Mouse (Mus musculus): ENCODE measurements around the gene Tbc1d9b. TPM values are rescaled to one million over a fixed set of nuclear protein-coding genes. Genes with fewer than 3 reads are reported as not detected.
"Not testable (repeated sequence)": the region's sequence is repeated elsewhere in the genome, so short reads cannot be mapped to it uniquely, and the experiment has no call there.

The Tbc1d9b gene
- total RNA-seq, 1 experiment from 2014 or later, result 129 TPM

DNA sequence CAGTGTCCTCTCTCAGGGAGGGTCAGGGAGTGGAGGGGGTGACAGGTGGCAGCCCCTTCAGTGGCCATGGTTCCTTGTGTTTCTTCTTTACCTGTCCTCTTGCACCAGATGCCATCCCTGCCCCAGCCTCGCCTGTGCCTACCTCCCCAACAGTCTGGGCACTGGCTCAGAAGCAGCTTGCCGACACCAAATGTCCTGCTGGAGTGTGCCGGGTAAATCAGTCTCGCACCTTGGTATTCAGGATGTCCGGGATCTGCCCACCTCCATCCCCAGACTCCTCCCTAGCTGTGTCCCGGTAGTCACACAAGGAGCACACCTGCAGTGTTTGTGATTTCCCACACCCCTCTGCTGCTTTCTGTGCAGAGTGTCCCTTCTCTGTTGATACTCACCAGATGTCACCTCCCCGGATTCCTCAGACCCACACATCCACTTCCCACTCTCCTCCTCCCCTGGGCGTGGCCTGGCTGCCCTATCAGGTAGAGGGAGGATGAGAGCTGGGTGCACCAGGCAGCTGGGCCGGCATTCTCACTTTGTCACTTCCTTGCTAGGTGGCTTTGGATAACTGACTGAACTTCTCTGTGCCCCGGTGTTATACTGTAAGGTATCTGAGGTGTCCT, 7.1 kb downstream of the Tbc1d9b start:
- DNase-seq, result no peak

DNA sequence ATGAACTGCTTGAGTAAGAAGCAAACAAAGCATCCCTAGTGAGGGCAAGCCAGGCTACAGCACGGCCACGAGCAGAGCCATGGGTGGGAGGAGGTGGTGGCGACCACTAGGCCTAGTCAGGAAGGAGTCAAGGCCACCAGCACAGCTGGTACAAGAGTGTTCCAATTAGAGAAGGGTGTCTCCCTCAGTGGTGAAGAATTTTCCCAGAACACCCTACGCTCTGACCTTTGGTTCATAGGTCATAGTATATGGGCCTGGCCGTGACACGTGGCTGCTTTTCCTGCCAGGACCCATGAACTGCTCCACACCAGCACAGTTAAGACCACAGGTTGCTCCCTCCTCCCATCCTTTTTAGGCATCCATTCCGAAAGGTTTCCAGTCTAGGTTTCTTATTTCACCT, 8.4 kb downstream of the Tbc1d9b start:
- DNase-seq, result no peak

DNA sequence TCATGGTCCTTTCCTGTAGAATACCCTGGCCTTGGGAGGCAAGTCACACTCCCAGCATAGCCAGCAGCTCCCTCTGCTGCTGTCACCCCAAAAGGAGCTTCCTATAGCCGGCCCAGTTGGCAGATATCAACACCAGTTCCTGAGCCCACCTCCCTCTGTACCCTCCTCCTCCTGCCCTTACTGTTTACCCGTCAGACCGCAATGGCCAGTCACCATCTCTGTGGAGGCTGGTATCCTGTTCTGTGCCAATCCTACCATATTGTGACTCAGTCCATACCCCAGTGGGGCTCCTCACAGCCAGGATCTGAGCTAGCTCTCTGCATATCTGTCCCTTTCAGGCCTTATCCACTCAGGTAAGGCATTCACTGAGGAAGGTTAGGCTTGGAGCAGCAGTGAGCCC, 14.3 kb downstream of the Tbc1d9b start:
- no peak for DNase-seq

DNA sequence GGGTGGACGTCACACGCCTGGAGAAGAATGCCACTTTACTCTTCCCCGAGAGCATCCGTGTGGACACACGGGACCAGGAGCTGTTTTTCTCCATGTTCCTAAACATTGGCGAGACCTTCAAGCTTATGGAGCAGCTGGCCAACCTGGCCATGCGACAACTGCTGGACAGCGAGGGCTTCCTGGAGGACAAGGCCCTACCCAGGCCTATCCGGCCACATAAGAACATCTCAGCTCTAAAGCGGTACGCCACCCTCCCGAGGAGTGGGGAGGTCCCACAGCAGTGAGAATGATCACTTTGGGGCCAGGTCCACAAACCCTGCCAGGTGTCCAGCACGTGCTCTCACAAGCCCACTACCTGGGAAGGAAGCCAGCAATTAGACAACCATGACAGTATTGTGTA, 14.9 kb downstream of the Tbc1d9b start:
- no peak for DNase-seq

DNA sequence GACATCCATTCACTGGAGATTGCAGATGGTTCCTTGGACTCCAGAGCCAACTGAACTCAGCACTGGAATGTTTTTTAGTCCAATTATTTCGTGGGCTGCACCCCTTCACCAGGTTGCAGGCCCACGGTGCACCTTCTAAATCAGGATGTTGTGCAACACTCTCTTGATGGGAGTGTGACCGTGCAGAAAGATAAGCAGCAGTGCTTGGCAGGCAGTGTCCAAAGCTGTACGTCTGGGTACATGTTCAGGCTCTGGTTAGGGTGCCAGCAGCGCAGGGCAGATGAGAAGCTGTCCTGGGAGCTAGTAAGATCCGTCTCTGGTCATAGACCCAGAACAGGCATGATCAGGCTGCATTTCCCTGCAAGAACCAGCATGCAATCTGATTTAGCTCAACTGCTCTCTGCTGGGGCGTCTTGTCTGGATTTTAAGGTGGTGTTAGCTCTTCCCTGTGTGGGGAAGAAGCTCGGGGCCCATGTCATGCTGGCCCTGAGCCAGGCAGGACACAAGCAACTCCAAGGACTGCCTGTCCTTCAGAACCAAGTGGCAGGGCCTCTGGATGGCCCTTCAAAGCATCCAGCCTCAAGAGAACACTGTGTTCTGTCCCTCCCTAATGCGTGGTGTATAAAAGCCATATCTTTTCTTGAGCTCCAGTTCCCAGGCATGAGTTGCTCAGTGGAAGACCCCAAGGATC, 16.2 kb downstream of the Tbc1d9b start:
- DNase-seq, result peak; percentile 62

DNA sequence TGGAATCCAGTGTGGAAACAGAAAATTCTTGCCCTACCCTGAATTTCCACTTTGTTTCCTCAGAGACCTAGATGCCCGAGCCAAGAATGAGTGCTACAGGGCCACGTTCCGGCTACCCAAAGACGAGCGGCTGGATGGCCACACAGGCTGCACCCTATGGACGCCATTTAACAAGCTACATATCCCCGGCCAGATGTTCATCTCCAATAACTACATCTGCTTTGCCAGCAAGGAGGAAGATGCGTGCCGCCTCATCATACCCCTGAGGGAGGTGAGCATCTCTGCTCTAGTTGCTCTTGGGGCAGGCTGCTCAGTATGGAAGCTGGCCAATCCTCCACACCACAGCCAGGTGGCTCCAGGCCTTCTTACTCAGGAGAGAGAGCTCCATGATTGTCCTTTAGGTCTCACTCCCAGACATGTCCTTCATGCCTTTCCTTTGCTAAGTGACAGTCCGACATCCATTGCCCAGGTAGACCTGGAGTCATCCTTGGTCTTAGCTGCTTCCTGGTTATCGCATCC, 16.8 kb downstream of the Tbc1d9b start:
- DNase-seq, result no peak

DNA sequence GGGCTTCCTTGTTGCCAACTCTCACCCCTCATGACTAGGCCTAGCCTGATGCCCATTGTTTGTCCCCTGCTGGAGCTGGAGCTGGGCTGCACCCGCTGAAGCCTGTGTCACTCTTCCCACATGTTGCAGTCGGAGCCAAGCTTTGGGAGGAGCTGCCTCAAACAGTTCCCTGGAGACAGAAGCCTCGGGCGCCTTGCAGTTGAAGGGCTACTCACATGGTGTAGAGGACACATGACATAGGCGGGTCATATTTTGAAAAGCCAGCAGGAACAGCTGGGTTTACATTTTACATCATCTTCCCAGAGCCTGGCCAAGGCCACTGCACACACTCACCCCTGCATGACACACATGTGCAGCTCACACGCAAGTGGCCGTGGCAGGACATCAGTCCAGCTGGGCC, 18.0 kb downstream of the Tbc1d9b start:
- peak; percentile 22 for DNase-seq

DNA sequence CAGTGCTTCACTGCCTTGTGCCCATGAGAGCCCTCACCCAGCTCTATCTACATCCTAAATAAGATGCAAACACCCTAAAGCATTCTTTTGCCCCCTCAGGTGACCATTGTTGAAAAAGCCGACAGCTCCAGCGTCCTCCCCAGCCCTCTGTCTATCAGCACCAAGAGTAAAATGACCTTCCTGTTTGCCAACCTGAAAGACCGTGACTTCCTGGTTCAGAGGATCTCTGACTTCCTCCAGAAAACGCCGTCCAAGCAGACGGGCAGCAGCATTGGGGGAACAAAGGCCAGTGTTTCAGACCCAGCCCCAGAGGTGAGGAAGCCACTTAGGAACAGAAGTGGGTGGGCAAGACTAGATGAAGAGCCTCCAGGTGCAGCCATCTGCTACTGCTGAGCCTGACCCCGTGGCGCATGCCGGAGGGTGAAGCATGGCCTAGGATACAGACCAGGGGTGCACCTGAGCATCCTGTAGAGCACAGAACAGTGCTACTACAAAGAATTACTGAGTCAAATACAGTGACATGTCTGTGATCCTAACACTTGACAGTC, 18.5 kb downstream of the Tbc1d9b start:
- DNase-seq, result no peak

DNA sequence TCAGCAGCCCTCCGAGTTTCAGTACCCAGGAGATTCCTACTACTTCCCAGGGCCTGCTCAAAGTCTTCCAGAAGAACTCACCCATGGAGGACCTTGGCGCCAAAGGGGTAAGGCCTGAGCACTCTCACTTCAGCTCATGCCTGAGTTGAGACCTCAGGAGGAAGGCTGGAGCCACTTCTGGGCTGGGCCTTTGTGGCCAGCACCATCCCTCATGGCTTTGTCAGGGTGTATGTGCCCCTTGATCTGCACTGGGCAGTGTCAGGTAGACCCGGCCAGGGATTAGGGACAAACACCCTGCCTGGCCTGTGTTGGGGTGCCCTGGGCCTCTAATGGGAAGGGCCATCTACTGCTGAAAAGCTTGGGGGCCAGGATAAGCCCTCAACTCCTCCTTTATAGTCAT, 20.2 kb downstream of the Tbc1d9b start:
- DNase-seq, result no peak

DNA sequence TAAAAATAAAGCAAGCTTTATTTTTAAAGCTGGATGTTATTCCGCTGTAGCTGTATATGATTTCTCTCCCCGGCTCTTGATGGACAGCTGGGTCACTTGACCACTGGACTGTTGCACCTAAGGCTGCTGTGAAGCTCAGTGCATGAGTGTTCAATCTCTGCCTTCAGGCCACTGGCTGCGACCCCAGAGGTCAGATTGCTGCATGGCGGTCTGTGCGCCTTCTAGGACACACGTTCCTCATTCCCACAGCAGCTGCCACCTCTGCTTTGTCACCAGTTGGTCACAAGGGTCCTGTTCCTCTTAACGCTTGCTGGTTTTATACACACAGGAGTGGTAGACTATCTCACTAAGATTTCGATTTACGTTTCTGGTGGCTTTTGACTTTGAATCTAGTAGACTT, 23.0 kb downstream of the Tbc1d9b start:
- DNase-seq, result no peak

DNA sequence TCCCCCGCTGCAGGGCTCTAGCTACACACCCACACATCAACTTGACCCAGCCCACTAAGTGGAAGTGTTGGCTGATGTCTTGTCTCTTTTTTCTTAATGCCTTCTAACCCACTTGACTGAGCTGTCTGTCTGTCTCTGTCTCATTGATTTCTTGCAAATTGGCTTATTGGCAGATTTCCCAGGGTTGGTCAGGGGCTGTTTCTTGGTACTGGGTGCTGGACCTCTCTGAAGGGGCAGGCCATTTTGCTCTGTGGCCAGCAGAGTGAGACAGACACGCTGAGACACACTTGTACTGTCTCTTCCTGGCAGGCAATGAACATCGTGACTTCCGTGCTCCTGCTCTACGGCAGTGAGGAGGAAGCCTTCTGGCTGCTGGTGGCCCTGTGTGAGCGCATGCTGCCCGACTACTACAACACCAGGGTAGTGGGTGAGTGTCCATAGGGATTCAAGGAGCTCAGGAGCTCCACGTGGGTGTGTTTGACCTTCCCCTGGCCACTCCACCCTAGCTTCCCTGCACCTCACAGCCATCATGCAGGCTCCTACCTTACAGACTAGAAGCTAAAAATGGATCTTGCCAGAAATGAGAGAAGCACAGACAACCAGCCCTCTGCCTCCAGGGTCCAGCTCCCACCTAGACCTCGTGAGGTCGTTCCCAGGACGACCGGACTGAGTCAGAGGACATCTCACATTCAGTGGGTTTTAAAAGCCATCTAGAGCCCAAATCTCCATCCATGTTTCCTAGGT, 23.8 kb downstream of the Tbc1d9b start:
- DNase-seq, result no peak

DNA sequence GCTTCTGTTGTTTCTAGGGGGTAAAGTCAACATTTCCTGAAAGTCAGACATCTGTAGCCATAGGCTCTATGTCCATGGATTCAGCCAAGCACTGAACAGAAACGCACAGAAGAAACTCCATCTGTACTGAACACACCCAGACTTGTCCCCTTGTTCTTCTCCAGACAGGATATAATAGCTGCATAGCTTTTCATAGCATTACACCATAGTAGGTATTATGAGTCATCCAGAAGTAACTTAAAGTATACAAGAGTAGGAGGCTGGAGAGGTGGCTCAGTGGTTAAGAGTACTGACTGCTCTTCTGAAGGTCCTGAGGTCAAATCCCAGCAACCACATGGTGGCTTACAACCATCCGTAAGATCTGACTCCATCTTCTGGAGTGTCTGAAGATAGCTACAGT, 24.6 kb downstream of the Tbc1d9b start:
- DNase-seq, result no peak

DNA sequence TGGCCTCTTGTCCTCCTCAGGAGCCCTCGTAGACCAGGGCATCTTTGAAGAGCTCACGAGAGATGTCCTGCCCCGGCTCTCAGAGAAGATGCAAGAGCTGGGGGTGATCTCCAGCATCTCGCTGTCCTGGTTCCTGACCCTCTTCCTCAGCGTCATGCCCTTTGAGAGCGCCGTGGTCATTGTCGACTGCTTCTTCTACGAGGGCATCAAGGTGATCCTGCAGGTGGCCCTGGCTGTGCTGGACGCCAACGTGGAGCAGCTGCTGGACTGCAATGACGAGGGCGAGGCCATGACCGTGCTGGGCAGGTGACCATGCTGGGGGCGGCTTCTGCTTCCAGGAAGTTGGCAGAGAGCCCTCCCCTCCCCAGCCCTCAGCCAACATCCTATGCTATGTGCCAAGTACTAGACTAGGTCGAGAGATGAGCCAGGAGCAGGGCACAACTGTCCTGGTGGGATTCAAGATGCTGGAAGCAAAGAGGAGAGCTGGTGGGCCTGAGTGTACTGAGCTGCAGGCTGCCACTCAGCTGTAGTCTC, 25.6 kb downstream of the Tbc1d9b start:
- no peak for DNase-seq

DNA sequence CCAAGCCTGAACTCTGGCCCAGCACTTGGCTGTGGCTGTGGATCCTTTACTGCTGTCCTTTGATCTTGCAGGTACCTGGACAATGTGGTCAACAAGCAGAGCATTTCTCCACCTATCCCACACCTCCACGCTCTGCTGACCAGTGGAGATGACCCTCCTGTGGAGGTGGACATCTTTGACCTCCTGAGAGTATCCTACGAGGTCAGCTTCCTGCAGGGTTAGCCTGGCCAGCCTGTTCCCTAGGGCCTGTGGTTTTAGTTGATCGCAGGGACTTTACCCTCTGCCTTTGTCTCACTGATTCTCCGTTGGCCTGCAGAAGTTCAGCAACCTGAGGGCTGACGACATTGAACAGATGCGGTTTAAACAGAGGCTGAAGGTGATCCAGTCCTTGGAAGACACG, 27.1 kb downstream of the Tbc1d9b start:
- DNase-seq, result no peak

DNA sequence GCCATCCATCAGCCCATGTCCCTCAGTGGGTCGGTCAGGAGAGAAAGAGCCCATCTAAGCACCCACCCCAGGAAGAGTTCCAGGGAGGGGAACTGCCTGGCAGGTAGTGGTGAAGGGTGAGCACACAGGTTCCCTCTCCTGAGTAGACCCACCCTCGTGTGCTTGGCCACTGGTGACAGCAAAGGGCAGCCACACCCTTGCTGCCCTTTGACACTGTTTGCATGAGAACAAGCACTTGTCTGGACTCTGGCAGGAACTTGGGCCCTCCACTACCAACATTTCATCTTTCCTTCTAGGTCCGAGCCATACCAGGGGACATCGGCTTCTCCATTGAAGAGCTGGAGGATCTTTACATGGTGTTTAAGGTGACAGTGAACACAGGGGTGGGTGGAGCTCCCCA, 28.2 kb downstream of the Tbc1d9b start:
- no peak for DNase-seq

DNA sequence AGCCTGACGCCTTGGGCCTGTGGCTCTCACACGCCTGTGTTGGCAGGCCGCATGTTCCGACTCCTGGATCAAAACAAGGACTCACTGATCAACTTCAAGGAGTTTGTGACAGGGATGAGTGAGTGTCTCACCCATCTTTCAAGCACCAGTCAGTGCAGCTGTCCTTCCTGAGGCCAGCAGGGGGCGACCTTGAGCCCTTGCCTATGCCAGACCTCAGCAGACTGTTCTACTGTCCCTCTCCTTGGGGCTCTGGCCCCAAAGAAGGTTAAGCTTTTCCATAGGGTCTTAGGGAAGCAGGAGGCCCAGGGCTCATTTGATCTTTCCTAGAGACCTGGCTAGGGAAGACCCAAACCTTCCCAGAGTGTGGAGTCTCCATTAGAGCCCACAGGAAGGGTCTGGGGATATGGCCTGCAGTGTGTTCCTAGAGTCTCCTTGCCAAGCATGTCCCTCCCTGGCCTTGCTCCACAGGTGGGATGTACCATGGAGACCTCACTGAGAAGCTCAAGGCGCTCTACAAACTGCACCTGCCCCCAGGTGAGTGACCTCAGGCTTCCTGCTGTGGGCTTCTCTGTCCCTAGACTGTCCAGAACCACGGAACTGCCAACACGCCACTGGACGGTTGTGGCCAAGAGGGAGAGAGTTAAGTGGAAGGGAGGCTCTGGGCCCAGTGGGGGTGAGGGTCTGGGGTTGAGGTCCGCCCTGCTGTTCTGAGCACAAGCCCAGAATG, 30.5 kb downstream of the Tbc1d9b start:
- peak; percentile 70 for DNase-seq

DNA sequence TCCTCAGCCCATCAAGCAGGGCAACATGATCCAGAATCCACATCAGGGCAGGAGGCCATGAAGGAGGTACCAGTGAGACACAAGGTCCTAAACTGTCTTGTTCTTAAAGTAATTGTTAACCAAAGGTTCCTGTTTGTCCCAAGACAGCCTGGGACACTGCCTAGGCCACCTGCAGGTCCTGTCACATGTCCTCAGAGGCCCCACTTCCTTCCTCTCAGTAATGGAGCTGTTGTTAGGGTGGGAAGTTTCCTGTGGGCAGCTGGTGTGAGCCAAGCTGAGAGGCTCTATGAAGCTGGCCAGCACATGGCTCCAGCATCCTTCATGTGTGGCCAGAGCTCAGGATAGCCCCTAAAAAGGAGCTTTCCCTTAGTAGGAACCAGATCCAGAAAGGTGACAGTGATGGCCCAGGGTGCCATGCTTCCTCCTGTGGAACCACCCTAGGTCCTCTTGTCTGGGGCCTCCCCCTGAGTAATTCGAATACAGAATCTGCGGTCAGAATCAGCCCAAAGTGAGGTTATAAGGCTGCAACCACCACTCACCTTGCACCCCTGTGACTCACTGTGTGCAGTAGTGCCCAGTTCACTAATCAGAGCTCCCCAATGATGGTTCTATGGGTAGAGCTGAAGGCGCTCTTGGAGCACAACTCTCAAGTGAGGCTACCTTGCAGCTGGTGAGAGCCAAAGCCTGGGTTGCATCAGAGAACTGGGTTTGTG, 31.3 kb downstream of the Tbc1d9b start:
- DNase-seq, result no peak

DNA sequence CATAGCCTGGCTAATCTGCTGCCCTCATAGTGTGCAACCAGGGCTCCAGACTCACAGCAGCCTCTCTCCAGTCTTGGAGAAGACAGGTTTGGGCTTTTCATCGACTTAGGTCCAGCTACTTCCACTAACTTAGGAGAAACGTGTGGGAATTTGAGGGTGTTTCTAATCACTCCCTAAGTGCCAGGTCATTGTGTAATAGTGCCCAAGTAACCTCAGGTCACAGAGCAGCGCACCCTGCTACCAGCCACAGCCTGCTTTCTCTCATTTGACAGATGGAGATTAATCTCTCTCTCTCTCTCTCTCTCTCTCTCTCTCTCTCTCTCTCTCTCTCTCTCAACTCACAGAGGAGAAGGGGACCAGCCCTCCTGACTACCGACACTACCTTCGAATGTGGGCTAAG, 37.2 kb downstream of the Tbc1d9b start:
- no peak for DNase-seq

DNA sequence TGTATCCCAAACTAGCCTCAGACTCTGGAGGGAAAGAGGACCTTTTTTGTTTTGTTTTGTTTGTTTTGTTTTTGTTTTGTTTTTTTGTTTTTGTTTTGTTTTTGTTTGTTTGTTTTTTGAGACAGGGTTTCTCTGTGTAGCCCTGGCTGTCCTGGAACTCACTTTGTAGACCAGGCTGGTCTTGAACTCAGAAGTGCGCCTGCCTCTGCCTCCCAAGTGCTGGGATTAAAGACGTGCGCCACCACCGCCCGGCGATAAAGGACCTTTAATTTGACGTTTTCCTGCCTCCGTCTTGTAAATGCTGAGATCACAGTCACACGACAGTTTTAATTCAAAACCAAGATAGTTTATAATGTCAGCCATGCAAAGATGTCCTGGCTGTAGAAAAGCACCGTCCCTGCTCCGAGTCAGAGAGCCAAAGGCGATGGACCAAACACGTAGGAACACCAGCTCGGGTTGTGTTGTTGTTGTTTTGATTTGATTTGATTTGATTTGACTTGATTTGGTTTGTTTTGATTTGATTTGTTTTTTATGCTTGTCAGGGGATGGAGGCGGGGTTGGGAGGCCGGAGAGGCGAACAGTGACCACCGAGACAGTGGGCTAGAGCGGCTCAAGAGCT, 43.0 kb downstream of the Tbc1d9b start, which contains the start of gene Mrnip:
Mrnip (plus strand) TSS at position 334 of the 619 bp plus-strand sequence.
- not testable (repeated sequence) for DNase-seq

DNA sequence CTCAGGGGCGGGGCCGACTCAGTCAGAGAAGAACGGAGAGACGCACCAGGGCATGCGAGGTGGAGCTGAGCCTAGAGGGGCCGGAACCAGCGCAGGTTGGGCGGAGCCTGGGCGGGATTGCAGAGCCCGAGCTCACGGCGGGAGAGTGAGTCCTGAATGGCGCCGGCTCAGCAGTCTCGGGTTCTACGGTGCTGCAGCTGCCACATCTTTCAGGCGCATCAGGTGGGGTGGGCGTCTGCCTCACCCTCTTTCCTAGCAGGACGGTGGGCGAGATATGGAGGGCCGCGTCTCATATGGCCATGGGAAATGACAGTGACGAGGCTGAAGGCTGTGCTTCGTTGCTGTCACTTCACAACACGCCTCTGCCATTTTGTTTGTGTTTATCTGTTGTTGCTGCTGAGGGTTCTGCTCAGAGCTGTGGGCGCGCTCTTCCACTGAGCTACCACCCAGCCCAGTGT, 43.6 kb downstream of the Tbc1d9b start:
- DNase-seq, result peak; percentile 98

DNA sequence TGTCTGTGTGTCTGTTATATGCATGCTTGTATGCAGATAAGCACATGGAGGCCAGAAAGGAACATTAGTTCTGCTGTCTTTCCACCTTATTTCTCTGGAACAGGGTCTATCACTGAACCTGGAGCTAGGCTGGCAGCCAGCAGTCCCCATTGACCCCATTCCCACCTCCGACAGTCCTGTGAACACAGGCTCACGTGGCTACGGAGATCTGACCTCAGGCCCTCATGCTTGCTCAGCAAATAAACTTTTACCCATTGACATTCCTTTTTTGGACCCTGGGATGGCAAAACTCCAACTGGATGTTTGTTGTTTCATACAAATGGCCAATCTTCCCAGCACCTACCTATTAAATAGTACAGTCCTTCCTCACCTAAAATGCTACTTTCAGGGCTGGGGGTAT, 45.2 kb downstream of the Tbc1d9b start:
- no peak for DNase-seq
